Mouse (Mus musculus) thymus, adult 2 months (tissue): ENCODE results near the gene Ntn1.

Source experiments
- CTCF ChIP-seq: fragments of 200-500 bp; IDR thresholded peaks from 2 replicates; pipeline ENCODE4 v1.5.1; 2012; ENCODE audit warnings: mild to moderate bottlenecking, control low read depth, low read length, moderate library complexity, borderline replicate concordance; ENCODE audit not compliant: control insufficient read depth, poor library complexity, insufficient read depth; ENCODE audit errors: extremely low read depth
- POLR2A ChIP-seq: fragments of 200-500 bp; IDR thresholded peaks from 2 replicates; pipeline ENCODE4 v1.6.1; 2012; ENCODE audit warnings: mild to moderate bottlenecking, low read length, control low read depth, moderate library complexity; ENCODE audit not compliant: control insufficient read depth, poor library complexity, insufficient read depth; ENCODE audit errors: extremely low read depth

- TF ChIP-seq POLR2A (no peak), CTCF (0 out of 2 replicates have a peak, but pooled peaks have one; percentile 17)
Observed at GRCm38 (mm10) chr11:68253531-68253930, 147.1 kb downstream of the Ntn1 start.
